Mouse (Mus musculus) macrophage (primary cell): ENCODE data around the gene Napb. TPM values are rescaled to one million over a fixed set of nuclear protein-coding genes. Genes with fewer than 3 reads are reported as not detected.

Experiments
- H3K27ac ChIP-seq: fragments of 350-480 bp; formaldehyde crosslinking; 2 replicates; pipeline ENCODE4 v1.9.0; 2021
- H3K36me3 ChIP-seq: fragments of 350-480 bp; formaldehyde crosslinking; 2 replicates; pipeline ENCODE4 v1.9.0; 2021; ENCODE audit errors: inconsistent target
- H3K4me3 ChIP-seq: fragments of 350-480 bp; formaldehyde crosslinking; 2 replicates; pipeline ENCODE4 v1.9.0; 2021; ENCODE audit errors: inconsistent target
- H3K79me2 ChIP-seq: fragments of 350-480 bp; formaldehyde crosslinking; 2 replicates; pipeline ENCODE4 v1.9.0; 2021; ENCODE audit errors: inconsistent target
- WGBS: methylation state at CpG from one replicate; pipeline ENCODE4 v1.1.7; 2026; ENCODE audit warnings: inconsistent platforms; ENCODE audit not compliant: missing documents; 5-methylcytosine and 5-hydroxymethylcytosine counted together
- polyA plus RNA-seq: library from polyadenylated mRNA; stranded (reverse); fragments of 250-400 nt; gene quantifications from 3 replicates; pipeline ENCODE4 v1.2.4, GENCODE M21; 2018; ENCODE audit warnings: inconsistent platforms

Napb gene
- polyA plus RNA-seq, 1 experiment from 2014 or later = 0.69 TPM

DNA sequence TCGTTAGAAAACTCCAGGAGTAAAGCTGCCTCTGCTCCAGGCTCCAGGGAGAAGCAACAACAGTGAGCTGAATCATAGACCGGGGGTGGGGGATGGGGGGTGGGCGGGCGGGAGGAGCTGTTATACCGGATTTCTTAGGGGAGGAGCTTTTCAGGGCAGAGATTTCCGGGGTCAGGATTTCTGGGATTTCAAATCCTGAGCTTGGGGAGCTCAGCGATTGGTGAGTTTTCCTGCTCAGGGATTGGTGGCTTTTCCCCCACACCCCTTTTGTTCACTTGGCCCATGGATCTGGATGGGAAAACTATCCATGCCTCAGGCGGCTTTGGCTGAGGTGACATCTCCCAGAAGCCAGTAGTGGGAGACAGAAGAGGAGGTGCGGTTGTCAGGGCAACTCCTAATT lies 52.9 kb downstream of the Napb start:
- 77% methylated on average over 7 of the region's 9 CpGs for WGBS
- Histone ChIP-seq H3K36me3 (peaks cover 17% of the 10 kb centered on the region; the same call in 1 of the 2 replicates), H3K27ac (no peak overlapping the region), H3K4me3 (no peak overlapping the region), H3K79me2 (peaks cover 50% of the 10 kb centered on the region)

DNA sequence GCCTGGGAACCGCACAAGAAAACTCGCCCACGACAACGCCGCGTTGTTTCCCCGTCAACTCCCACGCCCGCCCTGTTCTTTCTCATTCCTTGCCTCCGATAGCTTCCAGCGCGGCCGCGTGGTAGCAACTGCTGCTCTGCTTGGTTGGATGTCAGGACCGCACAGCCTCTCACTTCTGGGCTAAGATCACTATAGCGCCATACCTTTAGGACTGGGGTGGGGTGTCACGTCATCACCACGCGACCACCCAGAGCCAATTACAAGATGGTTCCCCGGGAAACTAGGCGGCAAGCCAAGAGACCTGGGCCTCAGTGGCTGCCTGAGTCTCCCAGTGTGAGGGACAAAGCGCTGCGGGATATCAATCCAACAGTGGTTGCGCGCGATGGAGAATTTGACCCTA lies 54.5 kb downstream of the Napb start:
- Histone ChIP-seq H3K79me2 (peaks cover 50% of the 10 kb centered on the region), H3K4me3 (no peak overlapping the region), H3K27ac (no peak overlapping the region), H3K36me3 (peaks cover 10% of the 10 kb centered on the region; the same call in 1 of the 2 replicates)
- 78% methylated on average over 26 of the region's 26 CpGs for WGBS

DNA sequence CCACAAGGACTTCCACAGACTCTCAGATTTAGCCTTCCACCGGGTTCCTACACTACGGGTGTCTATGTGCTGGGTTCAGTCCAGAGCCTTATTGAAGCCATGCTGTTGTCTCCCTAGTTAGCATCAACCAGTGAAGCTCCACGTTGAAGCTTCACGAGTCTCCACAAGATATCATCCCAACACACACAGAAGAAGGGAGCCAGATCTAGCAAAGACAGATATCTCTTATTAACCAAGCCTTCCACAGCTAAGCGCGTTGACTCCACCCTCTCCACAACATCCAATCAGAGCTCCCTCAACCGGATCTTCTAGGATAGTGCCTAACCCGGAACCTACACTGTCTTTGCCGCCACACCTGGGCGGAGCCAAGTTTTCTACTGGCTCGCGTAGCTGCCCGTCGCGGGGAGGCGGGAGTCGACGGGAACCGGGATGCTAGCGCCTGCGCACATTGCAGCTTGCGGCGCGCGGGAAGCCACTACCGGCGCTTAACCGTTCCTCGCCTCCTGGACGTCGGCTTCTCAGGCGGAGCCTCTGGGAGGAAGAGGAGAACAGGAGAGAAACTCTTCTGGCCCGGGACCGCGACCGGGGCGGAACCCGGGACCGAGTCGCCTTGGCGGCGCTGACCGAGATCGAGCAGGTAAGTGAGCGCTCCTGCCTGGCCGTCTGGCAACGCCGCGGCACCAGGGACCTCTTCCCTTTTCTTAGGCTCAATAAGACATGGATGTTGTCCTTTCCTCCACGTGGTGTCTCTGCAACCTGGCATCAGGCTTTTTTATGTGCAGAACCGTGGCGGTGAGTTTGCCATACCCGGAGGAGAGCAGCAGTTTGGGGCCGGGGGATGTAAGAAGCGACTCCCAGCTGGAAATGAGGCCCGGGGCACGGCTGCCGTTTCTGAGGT lies 59.8 kb downstream of the Napb start, which contains the start of gene Nxt1:
TSS of gene Nxt1 (plus strand) at position 403 of the 898 bp plus-strand sequence.
- 1% methylated on average over 58 of the region's 58 CpGs for WGBS
- peak within 1 kb of the TSS; percentile 37 for H3K27ac ChIP-seq
- peak within 1 kb of the TSS; percentile 90 for H3K4me3 ChIP-seq
- H3K79me2 ChIP-seq = peaks cover 35% of the 10 kb centered on the region
- H3K36me3 ChIP-seq = peaks cover 10% of the 10 kb centered on the region; the same call in 1 of the 2 replicates

DNA sequence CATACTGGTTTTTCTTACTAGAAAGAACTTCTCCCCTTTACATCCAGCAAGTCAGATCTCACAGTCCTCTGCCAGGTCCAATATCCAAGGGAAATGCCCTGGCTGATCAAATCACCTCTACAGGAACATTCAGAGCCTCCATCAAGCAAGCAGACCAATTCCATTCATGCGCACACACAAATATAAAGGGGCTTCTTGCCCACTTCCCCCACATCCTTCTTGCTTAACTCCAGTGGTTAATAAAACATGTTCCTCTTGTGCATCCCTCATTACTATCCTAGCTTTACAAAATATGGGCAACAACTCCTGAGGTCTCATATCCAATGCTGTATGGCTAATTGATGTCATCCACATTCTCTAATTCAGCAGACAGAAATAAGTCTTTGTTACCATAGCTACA lies 68.8 kb downstream of the Napb start:
- no peak overlapping the region for H3K27ac ChIP-seq
- WGBS = 27% methylated on average over 1 of the region's 1 CpGs
- H3K4me3 ChIP-seq = no peak overlapping the region
- H3K79me2 ChIP-seq = no peaks in the 10 kb centered on the region
- no peaks in the 10 kb centered on the region for H3K36me3 ChIP-seq

DNA sequence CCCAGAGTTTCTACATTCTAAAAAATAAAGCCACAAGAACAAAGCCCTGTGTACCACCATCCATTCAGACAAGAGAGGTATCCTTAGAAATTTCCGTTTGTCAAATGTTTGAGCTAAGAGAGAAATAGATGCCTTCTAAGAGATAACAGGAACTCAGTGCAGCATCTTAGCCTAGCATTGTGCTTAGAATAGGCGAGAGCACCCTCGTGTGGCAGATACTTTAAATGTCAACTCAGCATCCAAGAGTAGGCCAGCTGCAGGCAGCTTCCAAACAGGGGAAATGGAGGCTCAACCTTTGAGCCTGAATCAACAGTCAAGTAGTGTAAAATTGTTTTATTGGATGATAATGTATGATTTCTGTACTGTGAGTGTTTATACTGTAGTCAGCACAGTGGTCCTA lies 77.3 kb downstream of the Napb start:
- no peaks in the 10 kb centered on the region for H3K36me3 ChIP-seq
- H3K27ac ChIP-seq = no peak overlapping the region
- H3K4me3 ChIP-seq = no peak overlapping the region
- 0% methylated on average over 3 of the region's 3 CpGs for WGBS
- H3K79me2 ChIP-seq = no peaks in the 10 kb centered on the region

DNA sequence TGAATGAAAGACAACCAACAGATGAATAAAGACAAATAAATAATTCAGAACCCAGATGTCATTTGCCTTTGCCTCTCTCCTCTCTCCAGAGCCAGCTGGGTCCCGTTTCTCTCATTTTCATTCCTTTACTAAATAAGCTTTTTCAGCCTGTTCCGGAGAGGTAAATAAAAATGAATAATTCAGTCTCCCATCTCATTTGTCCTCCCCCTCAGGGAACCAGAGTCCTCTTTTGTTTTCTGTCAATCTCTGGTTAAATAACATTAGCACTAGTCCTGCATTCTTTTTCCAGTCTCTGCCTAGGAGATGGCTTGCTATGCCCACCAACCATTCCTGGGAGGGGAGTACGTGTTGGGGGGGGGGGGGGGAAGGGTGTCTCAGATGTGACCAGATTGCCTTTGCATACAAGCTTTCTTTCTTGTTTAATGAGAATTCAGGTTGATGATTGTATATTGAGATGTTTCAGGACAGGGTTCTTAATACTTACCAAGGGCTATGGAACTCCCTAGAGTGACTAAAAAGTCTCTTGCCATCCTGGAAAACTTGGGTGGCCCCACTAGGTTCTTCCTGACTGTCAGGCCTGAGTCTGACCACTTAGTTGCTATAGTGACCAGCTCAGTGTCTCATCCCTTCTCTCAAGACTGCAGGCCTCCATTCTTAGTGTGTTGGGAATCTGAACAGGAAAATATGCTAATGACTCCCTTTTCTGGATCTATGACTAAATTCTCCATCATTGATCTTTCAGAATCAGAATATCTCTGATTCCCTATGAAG lies 81.5 kb downstream of the Napb start:
- Histone ChIP-seq H3K79me2 (no peaks in the 10 kb centered on the region), H3K27ac (no peak overlapping the region), H3K4me3 (no peak overlapping the region), H3K36me3 (no peaks in the 10 kb centered on the region)
- 78% methylated on average over 3 of the region's 3 CpGs for WGBS

DNA sequence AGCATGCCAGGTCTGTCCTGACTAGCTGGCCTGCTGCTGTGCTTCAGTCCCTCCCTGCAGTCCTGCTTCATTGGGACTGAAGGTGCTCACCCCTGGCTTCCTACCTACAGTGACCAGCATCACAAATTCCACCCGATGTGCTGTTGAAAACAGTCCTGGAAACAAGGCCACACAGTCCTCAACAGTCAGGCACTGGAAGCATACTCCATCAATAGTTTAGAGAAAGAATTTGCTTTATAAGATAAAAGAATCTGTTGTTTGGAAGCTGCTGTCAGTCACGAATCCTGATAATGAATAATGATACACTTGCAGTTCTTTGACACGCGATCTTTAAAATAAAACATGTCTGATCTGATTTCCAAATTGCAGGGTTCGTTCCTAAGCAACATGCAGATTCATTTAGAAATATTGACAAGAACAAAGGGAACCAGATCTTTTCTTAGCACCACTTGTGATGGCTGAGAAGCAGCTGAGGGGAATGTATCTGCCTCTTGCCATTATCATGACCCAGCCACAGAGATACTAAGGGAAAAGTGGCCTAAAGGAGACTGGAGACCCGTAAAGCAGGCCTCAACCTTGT lies 87.8 kb downstream of the Napb start:
- 100% methylated on average over 6 of the region's 6 CpGs for WGBS
- no peak overlapping the region for H3K27ac ChIP-seq
- no peaks in the 10 kb centered on the region for H3K36me3 ChIP-seq
- H3K79me2 ChIP-seq = no peaks in the 10 kb centered on the region
- H3K4me3 ChIP-seq = no peak overlapping the region

Other genes with a start within 250 kb of the Napb start
- 10.2 to 26.7 TPM (median 15.0 TPM) in 3 replicates for gene Nxt1, start 59.9 kb downstream of the Napb start, polyA plus RNA-seq
- 11.9 to 18.3 TPM (median 16.6 TPM) in 3 replicates for gene Gzf1, start 51.4 kb downstream of the Napb start, polyA plus RNA-seq
- not detected in 3 replicates for gene Cstl1, start 17.9 kb upstream of the Napb start, polyA plus RNA-seq
- not detected in 3 replicates for gene Cst11, start 39.0 kb upstream of the Napb start, polyA plus RNA-seq
- gene 8030411F24Rik, start 49.5 kb upstream of the Napb start, polyA plus RNA-seq = not detected in 3 replicates
- gene Cst12, start 56.9 kb upstream of the Napb start, polyA plus RNA-seq = not detected in 3 replicates
- gene Cst8, start 66.3 kb upstream of the Napb start, polyA plus RNA-seq = not detected in 3 replicates
- not detected in 3 replicates for gene Cst13, start 87.6 kb upstream of the Napb start, polyA plus RNA-seq
- gene Cst9, start 102.7 kb upstream of the Napb start, polyA plus RNA-seq = not detected in 3 replicates
- gene 9230104L09Rik, start 132.6 kb upstream of the Napb start, polyA plus RNA-seq = not detected in 3 replicates
- 941 to 1,840 TPM (median 1,489 TPM) in 3 replicates for gene Cst3, start 143.2 kb upstream of the Napb start, polyA plus RNA-seq